In the genomic region with DNA sequence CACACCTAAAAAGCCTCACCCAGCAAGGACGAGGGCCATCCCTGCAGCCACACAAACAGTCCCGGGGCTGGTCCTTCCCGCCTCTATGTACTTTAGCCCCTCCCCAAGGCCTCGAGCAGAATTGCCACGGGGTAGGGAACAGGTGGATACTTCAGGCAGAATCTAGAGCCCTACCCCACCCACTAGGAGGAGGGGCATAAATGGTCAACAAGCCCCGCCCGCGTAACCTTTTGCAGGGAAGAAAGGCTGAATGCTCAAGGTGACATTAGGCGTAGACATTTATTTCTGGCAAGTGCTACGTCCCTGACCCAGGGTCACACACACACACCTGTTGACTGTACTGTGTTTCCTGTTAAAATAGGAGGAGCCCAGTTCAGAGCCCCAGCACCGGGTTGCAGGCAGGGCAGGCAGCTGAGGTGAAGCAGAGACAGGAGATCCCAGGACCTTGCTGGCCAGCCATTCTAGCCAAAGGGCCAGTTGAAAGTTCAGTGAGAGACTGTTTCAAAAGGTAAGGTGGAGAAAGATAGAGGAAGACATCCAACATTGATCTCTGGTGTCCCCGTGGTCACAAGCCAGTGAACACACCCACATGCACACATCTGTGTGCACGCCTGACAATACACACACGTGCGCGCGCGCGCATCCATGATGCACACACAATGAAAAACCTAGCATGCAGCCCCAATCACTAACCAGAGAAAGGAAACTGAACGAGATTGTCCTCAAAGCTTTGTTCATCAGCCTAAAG, we compare ENCODE assay signal across 8 mouse cellular contexts. TPM values are rescaled to one million over a fixed set of nuclear protein-coding genes. Genes with fewer than 3 reads are reported as not detected.
A peak's percentile ranks its signal among the peaks of the same experiment; 100 is the strongest.
DNase-seq lines count a peak whose midpoint lies in the region; ATAC-seq lines count a peak whose summit lies in the region.

No protein-coding gene starts in this region.

- ATAC-seq in CD4-positive, CD25-positive, alpha-beta regulatory T cell, adult 4 months, result no peak
- ATAC-seq in megakaryocyte-erythroid progenitor cell, adult 5-6 weeks (replicated peaks; ENCODE audit: low FRiP score, low TSS enrichment, poor library complexity, severe bottlenecking), result peak; percentile 55

- DNase-seq in CD4-positive, CD25-positive, alpha-beta regulatory T cell, adult 2 months (ENCODE audit: low read depth, low spot score), result peak; percentile 36
- peak; percentile 76 for DNase-seq in 416B (ENCODE audit: low read depth)
- DNase-seq in heart, adult 9 months (ENCODE audit: low spot score in 2 of 2), result peak; percentile 15 to 24
- DNase-seq in kidney, postnatal 14 days, result peak; percentile 69
- no peak for DNase-seq in right cerebral cortex, postnatal 36 days (ENCODE audit: low spot score in 2 of 2)
- no peak for DNase-seq in ovary, postnatal 10 days (ENCODE audit: low spot score)

RNA-seq across cellular contexts. Expression of a gene that starts 28.8 kb away (rescaled TPM):
- 100 to 1,000 TPM; 490 to 635 TPM for polyA plus RNA-seq in CD4-positive, CD25-positive, alpha-beta regulatory T cell, adult 4 months (2017; shearing (Covaris generic))
- total RNA-seq in megakaryocyte-erythroid progenitor cell, adult 5-6 weeks (2014; fragmentation: Nextera tagmentation), result 99.2 and 117 TPM in 2 replicates
- total RNA-seq in megakaryocyte-erythroid progenitor cell, adult 5-6 weeks (2017), result 223 and 234 TPM in 2 replicates

Comparison
In these comparisons a context has a peak if more than half of its experiments do, and no peak if none do; other contexts are left out.
1. DNase-seq: peak in CD4-positive, CD25-positive, alpha-beta regulatory T cell, adult 2 months (single experiment), 416B (single experiment), heart, adult 9 months (2 of 2) and kidney, postnatal 14 days (single experiment); none in right cerebral cortex, postnatal 36 days (0 of 2) and ovary, postnatal 10 days (single experiment).